Mouse (Mus musculus): ENCODE measurements around the gene Ccdc32.

DNA sequence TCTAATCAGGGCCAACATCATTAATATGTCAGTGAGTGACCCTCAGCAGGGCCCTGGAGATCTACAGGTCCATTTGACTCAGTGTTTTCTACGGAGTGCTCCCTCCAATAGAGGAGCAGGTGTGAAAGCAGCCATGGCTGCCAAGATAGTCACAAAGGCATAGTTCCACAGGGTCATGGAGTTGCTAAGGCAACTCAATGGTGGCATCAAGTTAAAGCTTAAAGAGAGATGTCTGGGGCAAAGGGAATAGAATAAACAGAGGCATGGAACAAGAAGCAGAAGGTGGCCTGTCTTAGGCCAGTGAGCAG, 32.4 kb downstream of the Ccdc32 start:
- TF ChIP-seq POLR2A (IDR thresholded peaks at IDR 0.05; ENCODE audit: borderline replicate concordance, extremely low read depth, low read depth, low read length) = no peak
- TF ChIP-seq CTCF (IDR thresholded peaks at IDR 0.05; ENCODE audit: insufficient read depth, low read length) = no peak

Data from lung, adult 2 months (tissue).